Mouse (Mus musculus) hindbrain, postnatal 0 days (tissue): ENCODE data around the gene Smarca2. TPM values are rescaled to one million over a fixed set of nuclear protein-coding genes. Genes with fewer than 3 reads are reported as not detected.
"Not testable (repeated sequence)": the region's sequence is repeated elsewhere in the genome, so short reads cannot be mapped to it uniquely, and the experiment has no call there.

Experiments
- ATAC-seq: fragments of 200-750 bp; cut with Nextera tagmentation; 2 replicates; pipeline ENCODE4 v1.8.0; 2017; ENCODE audit warnings: mild to moderate bottlenecking, moderate TSS enrichment, moderate library complexity
- DNase-seq: peaks from one replicate; pipeline ENCODE4 v3.0.0-alpha.2; 2015; ENCODE audit warnings: low spot score
- H3K27ac ChIP-seq: fragments of 300-500 bp; sonication (generic); 2 replicates; pipeline ENCODE4 v1.5.1; 2014; ENCODE audit warnings: mild to moderate bottlenecking
- H3K27me3 ChIP-seq: fragments of 300-500 bp; sonication (generic); 2 replicates; pipeline ENCODE4 v1.6.1; 2014; ENCODE audit warnings: low read length, mixed read lengths; ENCODE audit not compliant: insufficient read depth
- H3K36me3 ChIP-seq: fragments of 300-500 bp; sonication (generic); 2 replicates; pipeline ENCODE4 v1.6.1; 2014; ENCODE audit warnings: low read length, mixed read lengths; ENCODE audit not compliant: insufficient read depth
- H3K4me1 ChIP-seq: fragments of 300-500 bp; sonication (generic); 2 replicates; pipeline ENCODE4 v1.6.1; 2014; ENCODE audit warnings: antibody characterized with exemption, low read length, mixed read lengths; ENCODE audit not compliant: insufficient read depth
- H3K4me2 ChIP-seq: fragments of 300-500 bp; sonication (generic); 2 replicates; pipeline ENCODE4 v1.6.1; 2014; ENCODE audit warnings: low read depth, mild to moderate bottlenecking, low read length, moderate library complexity, mixed read lengths
- H3K4me3 ChIP-seq: fragments of 300-500 bp; sonication (generic); 2 replicates; pipeline ENCODE4 v1.5.1; 2014; ENCODE audit warnings: low read length
- H3K9ac ChIP-seq: fragments of 300-500 bp; sonication (generic); replicated peaks from 2 replicates; pipeline ENCODE4 v1.6.1; 2014; ENCODE audit warnings: mild to moderate bottlenecking, low read length, moderate library complexity, mixed read lengths
- H3K9me3 ChIP-seq: fragments of 300-500 bp; sonication (generic); 2 replicates; pipeline ENCODE4 v1.6.1; 2016; ENCODE audit warnings: low read length, mixed read lengths
- CTCF ChIP-seq: IDR thresholded peaks from 2 replicates; pipeline ENCODE4 v1.5.1; 2016; ENCODE audit warnings: antibody characterized with exemption, control low read depth, low read depth
- WGBS: fragments of 180-500 bp; shearing (Covaris S2); extraction: QIAGEN DNeasy Blood & Tissue Kit; methylation state at CpG from one replicate; pipeline ENCODE4 v1.1.7; 2014; 5-methylcytosine and 5-hydroxymethylcytosine counted together
- polyA plus RNA-seq: library from polyadenylated mRNA; unstranded; fragments of >200 nt; fragmentation: Nextera tagmentation; extraction: Ambion mirVana; gene quantifications from 2 replicates; pipeline ENCODE4 v1.2.1, GENCODE M21; 2015
- total RNA-seq: library from RNA; depleted of rRNA; stranded (reverse); fragments of >200 nt; gene quantifications from 2 replicates; pipeline ENCODE4 v1.2.3, GENCODE M21; 2014

The Smarca2 gene
- total and polyA plus RNA-seq, 2 experiments from 2014 or later: 82.0 to 87.7 TPM

DNA sequence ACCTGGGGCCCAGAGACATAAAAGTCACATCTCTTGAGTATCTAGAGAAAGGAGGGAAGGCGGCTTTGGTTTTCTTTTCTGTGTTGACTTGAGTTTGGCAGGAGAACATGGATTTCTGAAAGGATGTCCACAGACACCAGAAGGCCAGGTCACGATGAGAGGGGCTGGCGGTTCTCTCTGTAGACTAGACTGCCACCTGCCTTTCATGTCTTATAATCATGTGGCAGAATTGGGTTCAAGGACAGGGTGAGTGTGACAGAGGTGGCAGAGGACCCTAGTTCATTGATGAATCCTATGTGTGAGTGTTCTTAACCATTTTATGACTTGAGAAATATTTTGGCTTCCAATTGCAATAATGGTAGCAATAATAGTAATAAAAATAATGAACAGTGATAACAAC lies 56.3 kb downstream of the Smarca2 start:
- Histone ChIP-seq H3K27ac (no peak overlapping the region), H3K9me3 (no peaks in the 10 kb centered on the region), H3K36me3 (no peaks in the 10 kb centered on the region), H3K4me3 (no peak overlapping the region), H3K4me1 (no peaks in the 10 kb centered on the region), H3K4me2 (no peak overlapping the region), H3K27me3 (no peaks in the 10 kb centered on the region), H3K9ac (no peak overlapping the region)
- ATAC-seq (no peak), DNase-seq (no peak)
- TF ChIP-seq CTCF: no peak
- 89% methylated on average over 3 of the region's 3 CpGs for WGBS

DNA sequence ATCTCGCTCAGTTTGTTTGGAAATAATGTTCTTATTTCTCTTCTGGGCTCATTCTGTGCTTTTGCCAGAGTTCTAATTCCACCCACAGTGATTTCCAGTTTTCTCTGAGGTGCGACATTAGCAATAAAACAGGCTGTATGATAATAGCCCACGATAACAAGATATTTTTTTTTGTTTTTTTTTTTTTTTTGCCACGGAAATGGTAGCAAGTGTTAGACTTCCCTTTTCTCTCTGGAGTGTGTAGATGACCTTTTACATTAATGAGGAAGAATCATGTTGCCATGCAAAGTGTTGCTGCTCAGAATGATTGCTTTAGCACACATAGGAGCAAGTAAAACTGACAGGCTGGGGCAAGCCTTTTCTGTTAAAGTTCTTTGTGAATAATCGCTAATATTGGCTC lies 61.5 kb downstream of the Smarca2 start:
- H3K4me1 ChIP-seq: no peaks in the 10 kb centered on the region
- no peaks in the 10 kb centered on the region for H3K9me3 ChIP-seq
- no peak overlapping the region for H3K4me3 ChIP-seq
- 83% methylated on average over 5 of the region's 5 CpGs for WGBS
- H3K9ac ChIP-seq: no peak overlapping the region
- no peak overlapping the region for H3K4me2 ChIP-seq
- H3K36me3 ChIP-seq: no peaks in the 10 kb centered on the region; the same call in 1 of the 2 replicates
- H3K27ac ChIP-seq: no peak overlapping the region
- DNase-seq: no peak
- H3K27me3 ChIP-seq: no peaks in the 10 kb centered on the region
- TF ChIP-seq CTCF: no peak
- no peak for ATAC-seq

DNA sequence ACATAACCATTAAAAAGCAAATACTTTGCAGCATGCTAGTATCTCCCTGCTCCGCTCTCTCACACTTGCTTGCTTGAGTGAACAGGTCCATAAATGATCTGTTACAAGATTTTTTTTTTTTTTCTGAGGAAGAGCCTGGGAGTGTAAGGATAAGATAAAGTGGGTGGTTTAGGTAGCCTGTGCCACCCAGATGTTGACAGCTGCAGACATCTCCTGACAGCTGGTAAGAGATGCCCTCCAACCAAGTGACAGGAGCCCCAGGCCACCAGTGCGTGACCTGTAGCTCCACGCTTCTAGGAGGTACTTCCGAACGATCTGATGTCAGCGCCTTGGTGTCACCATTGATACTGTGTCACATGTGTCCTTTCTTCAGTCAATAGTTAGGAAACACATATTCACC lies 65.2 kb downstream of the Smarca2 start:
- DNase-seq (no peak), ATAC-seq (no peak)
- Histone ChIP-seq H3K27me3 (no peaks in the 10 kb centered on the region), H3K27ac (no peak overlapping the region), H3K36me3 (peaks cover 9% of the 10 kb centered on the region; the same call in 1 of the 2 replicates), H3K9ac (no peak overlapping the region), H3K4me2 (no peak overlapping the region), H3K4me1 (no peaks in the 10 kb centered on the region), H3K4me3 (no peak overlapping the region), H3K9me3 (no peaks in the 10 kb centered on the region)
- TF ChIP-seq CTCF: no peak
- 89% methylated on average over 6 of the region's 6 CpGs for WGBS

DNA sequence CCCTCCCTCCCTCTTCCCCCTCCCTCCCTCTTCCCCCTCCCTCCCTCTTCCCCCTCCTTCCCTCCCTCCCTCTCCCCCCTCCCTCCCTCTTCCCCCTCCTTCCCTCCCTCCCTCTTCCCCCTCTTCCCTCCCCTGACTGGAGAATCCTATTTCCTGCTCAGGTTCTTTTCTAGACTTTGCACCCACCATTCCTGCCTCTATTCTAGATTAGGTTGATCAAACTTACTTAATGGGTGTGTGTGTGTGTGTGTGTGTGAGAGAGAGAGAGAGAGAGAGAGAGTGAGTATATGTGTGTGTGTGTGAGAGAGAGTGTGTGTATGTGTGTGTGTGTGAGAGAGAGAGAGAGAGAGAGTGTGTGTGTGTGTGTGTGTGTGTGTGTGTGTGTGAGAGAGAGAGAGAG lies 66.6 kb downstream of the Smarca2 start:
- H3K4me1 ChIP-seq, DNase-seq, H3K27ac ChIP-seq: not testable (repeated sequence)

DNA sequence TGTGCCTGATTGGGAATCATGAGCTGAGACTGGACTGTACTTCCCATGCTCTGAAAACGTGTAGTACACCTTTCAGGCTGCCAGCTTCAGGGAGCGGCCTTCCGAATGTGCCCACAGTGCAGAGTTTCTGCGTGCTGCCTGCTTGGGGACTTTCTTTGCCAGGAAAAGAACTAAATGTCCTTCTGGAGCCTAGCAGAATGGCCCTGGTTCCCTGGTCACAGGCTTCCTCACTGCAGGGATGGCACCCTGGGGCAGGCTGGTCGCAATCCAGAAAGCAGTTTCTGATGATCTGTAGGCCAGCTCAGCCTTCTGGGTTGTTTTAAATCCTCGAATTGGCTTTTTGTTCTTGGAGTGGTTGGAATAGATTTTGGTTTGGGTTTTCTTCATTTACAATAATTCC lies 71.1 kb downstream of the Smarca2 start:
- Histone ChIP-seq H3K4me3 (no peak overlapping the region), H3K9ac (no peak overlapping the region), H3K4me2 (no peak overlapping the region), H3K4me1 (no peaks in the 10 kb centered on the region; the same call in 1 of the 2 replicates), H3K9me3 (no peaks in the 10 kb centered on the region), H3K27me3 (no peaks in the 10 kb centered on the region), H3K36me3 (peaks cover 9% of the 10 kb centered on the region; the same call in 1 of the 2 replicates), H3K27ac (peak overlapping the region; percentile 45; the same call in 1 of the 2 replicates)
- 26% methylated on average over 6 of the region's 6 CpGs for WGBS
- ATAC-seq (no peak), DNase-seq (peak; percentile 25)
- no peak for TF ChIP-seq CTCF

More for the DNA sequence above, 66.6 kb downstream of the Smarca2 start:
- not testable (repeated sequence) for H3K27me3 ChIP-seq, H3K9me3 ChIP-seq, ATAC-seq, H3K36me3 ChIP-seq, H3K4me2 ChIP-seq, H3K4me3 ChIP-seq, H3K9ac ChIP-seq

DNA sequence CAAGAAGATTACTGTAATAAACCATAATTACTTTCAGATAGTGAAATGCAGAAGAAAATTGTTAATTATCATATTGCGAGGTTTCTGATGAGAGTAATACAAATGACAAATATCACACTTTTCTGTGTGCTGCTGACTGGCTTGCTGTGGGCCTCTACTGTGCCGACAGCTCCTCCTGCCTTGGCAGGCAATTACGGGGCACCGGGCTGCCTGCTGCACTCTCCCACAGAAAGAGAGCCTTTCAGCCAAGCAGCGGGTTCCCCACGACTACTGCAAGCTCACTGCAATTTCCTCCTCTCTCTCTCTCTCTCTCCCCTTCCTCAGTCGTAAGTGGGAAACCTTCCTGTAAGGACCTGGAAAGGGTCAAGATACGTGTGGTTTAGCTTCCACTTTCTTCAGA lies 73.7 kb downstream of the Smarca2 start:
- H3K9me3 ChIP-seq: no peaks in the 10 kb centered on the region
- H3K4me3 ChIP-seq: no peak overlapping the region
- no peak overlapping the region for H3K27ac ChIP-seq
- peak; percentile 45 for DNase-seq
- ATAC-seq: no peak
- WGBS: 22% methylated on average over 8 of the region's 8 CpGs
- no peaks in the 10 kb centered on the region for H3K27me3 ChIP-seq
- no peaks in the 10 kb centered on the region; the same call in 1 of the 2 replicates for H3K4me1 ChIP-seq
- no peaks in the 10 kb centered on the region; the same call in 1 of the 2 replicates for H3K36me3 ChIP-seq
- no peak overlapping the region for H3K4me2 ChIP-seq
- H3K9ac ChIP-seq: no peak overlapping the region
- TF ChIP-seq CTCF: 0 out of 2 replicates have a peak, but pooled peaks have one; percentile 1

DNA sequence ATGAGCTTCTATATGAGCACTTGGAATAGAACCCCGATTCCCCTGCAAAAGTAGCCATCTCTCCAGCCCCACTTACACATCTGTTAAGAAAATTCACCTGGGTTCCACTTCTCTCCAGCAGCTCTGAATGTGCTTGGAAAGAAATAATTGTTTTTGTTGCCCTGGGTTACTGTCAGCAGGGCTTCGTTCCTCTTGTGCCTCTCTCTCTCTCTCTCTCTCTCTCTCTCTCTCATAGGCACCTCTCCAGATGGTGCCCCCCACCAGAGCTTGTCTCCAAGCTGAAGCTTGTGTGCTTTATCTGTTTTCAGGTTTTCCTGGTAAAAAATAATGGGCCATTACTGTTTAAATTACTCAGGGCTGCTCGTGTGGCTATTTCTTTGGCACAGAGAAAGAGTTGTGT lies 74.8 kb downstream of the Smarca2 start:
- WGBS: 27% methylated on average over 3 of the region's 3 CpGs
- H3K27me3 ChIP-seq: no peaks in the 10 kb centered on the region
- no peak overlapping the region for H3K4me2 ChIP-seq
- H3K4me3 ChIP-seq: no peak overlapping the region
- ATAC-seq (no peak), DNase-seq (peak; percentile 38)
- no peaks in the 10 kb centered on the region for H3K9me3 ChIP-seq
- H3K27ac ChIP-seq: no peak overlapping the region
- no peak for TF ChIP-seq CTCF
- H3K4me1 ChIP-seq: no peaks in the 10 kb centered on the region; the same call in 1 of the 2 replicates
- H3K36me3 ChIP-seq: no peaks in the 10 kb centered on the region
- no peak overlapping the region for H3K9ac ChIP-seq
